Mouse (Mus musculus) activated CD4-positive, CD25-positive, alpha-beta regulatory T cell, adult 4 months (primary cell): Measurements from ENCODE around the gene Etfb. TPM values are rescaled to one million over a fixed set of nuclear protein-coding genes. Genes with fewer than 3 reads are reported as not detected.

ENCODE experiments used
- ATAC-seq: one replicate; pipeline ENCODE4 v1.8.0; 2017
- polyA plus RNA-seq, 2 experiments: library from polyadenylated mRNA; unstranded; fragments of 100-300 nt; shearing (Covaris generic); gene quantifications; one replicate each; pipeline ENCODE4 v1.2.1; 2017

Gene Etfb
- polyA plus RNA-seq, 2 experiments from 2014 or later, result 235 to 271 TPM

GRCm38 (mm10) chr7:43449811-43450210 lies 5.9 kb downstream of the Etfb start:
- ATAC-seq, result no peak

GRCm38 (mm10) chr7:43451726-43452125 lies 7.8 kb downstream of the Etfb start:
- no peak for ATAC-seq

- peak; percentile 43 for ATAC-seq
Observed at GRCm38 (mm10) chr7:43452609-43453008, 8.7 kb downstream of the Etfb start.

GRCm38 (mm10) chr7:43453599-43454355 lies 9.9 kb downstream of the Etfb start:
- no peak for ATAC-seq

GRCm38 (mm10) chr7:43454371-43454770 lies 10.5 kb downstream of the Etfb start:
- ATAC-seq, result no peak

GRCm38 (mm10) chr7:43462851-43463250 lies 19.0 kb downstream of the Etfb start, which contains the start of gene Vsig10l:
Vsig10l (plus strand) TSS chr7:43463151.
- no peak for ATAC-seq

GRCm38 (mm10) chr7:43463976-43464375 lies 20.1 kb downstream of the Etfb start:
- ATAC-seq, result no peak

- no peak for ATAC-seq
Observed at GRCm38 (mm10) chr7:43464864-43465343, 21.0 kb downstream of the Etfb start.

GRCm38 (mm10) chr7:43465344-43466098 lies 21.6 kb downstream of the Etfb start:
- ATAC-seq, result peak; percentile 80

- ATAC-seq, result peak; percentile 62
Observed at GRCm38 (mm10) chr7:43466099-43466694, 22.3 kb downstream of the Etfb start.

GRCm38 (mm10) chr7:43470373-43470772 lies 26.5 kb downstream of the Etfb start:
- no peak for ATAC-seq

GRCm38 (mm10) chr7:43475706-43476105 lies 31.8 kb downstream of the Etfb start:
- peak; percentile 83 for ATAC-seq

GRCm38 (mm10) chr7:43476376-43476775 lies 32.5 kb downstream of the Etfb start:
- ATAC-seq, result no peak

GRCm38 (mm10) chr7:43481191-43481590 lies 37.3 kb downstream of the Etfb start:
- ATAC-seq, result peak; percentile 86

GRCm38 (mm10) chr7:43482090-43482716 lies 38.3 kb downstream of the Etfb start:
- no peak for ATAC-seq

- ATAC-seq, result no peak
Observed at GRCm38 (mm10) chr7:43483236-43483635, 39.4 kb downstream of the Etfb start.

GRCm38 (mm10) chr7:43488646-43489045 lies 44.8 kb downstream of the Etfb start:
- no peak for ATAC-seq

- no peak for ATAC-seq
Observed at GRCm38 (mm10) chr7:43489631-43490125, 45.8 kb downstream of the Etfb start, which contains the start of gene Iglon5. Iglon5 (minus strand) TSS chr7:43490075.

- no peak for ATAC-seq
Observed at GRCm38 (mm10) chr7:43490182-43490584, 46.3 kb downstream of the Etfb start.

- ATAC-seq, result no peak
Observed at GRCm38 (mm10) chr7:43490861-43491260, 47.0 kb downstream of the Etfb start.

- no peak for ATAC-seq
Observed at GRCm38 (mm10) chr7:43495343-43496021, 51.6 kb downstream of the Etfb start.
